Mouse (Mus musculus): ENCODE measurements around the gene Kars.

Gene Kars

GRCm38 (mm10) chr8:111947954-111948353 lies 63.2 kb downstream of the Kars start:
- in situ Hi-C loops (cut with MboI, MseI): no loop called here

GRCm38 (mm10) chr8:111947144-111947543 lies 64.0 kb downstream of the Kars start:
- in situ Hi-C loops (cut with MboI, MseI): no loop called here

- in situ Hi-C loops (cut with MboI, MseI): loop anchor here (5.0 kb wide), 1 partner anchor 49 kb away; the partner anchor contains the start of gene Adat1
These were observed 67.6 kb downstream of the Kars start for GRCm38 (mm10) chr8:111943544-111943943.
